Mouse (Mus musculus) layer of hippocampus, adult 11-12 months (tissue): Measurements from ENCODE around the gene Tmx1.
A peak's percentile ranks its signal among the peaks of the same experiment; 100 is the strongest.

ENCODE experiments used
- DNase-seq: peaks from one replicate; pipeline ENCODE4 v3.0.0; 2022; ENCODE audit warnings: low spot score

Gene Tmx1

GRCm38 (mm10) chr12:70452726-70453645 lies at the start of gene Tmx1:
Gene Tmx1, plus strand, starts transcription at chr12:70453095.
- DNase-seq = peak; percentile 96

- DNase-seq = peak; percentile 88
Measured at GRCm38 (mm10) chr12:70404327-70404726, 48.6 kb upstream of the Tmx1 start.

- DNase-seq = no peak
Measured at GRCm38 (mm10) chr12:70408396-70408795, 44.5 kb upstream of the Tmx1 start.

GRCm38 (mm10) chr12:70409600-70409999 lies 43.3 kb upstream of the Tmx1 start:
- DNase-seq = no peak

GRCm38 (mm10) chr12:70420216-70420615 lies 32.7 kb upstream of the Tmx1 start:
- peak; percentile 49 for DNase-seq

- no peak for DNase-seq
Measured at GRCm38 (mm10) chr12:70421028-70421427, 31.9 kb upstream of the Tmx1 start.

- no peak for DNase-seq
Measured at GRCm38 (mm10) chr12:70422322-70423118, 30.4 kb upstream of the Tmx1 start.

GRCm38 (mm10) chr12:70427885-70428284 lies 25.0 kb upstream of the Tmx1 start:
- DNase-seq = no peak

- DNase-seq = no peak
Measured at GRCm38 (mm10) chr12:70429637-70430036, 23.3 kb upstream of the Tmx1 start.

GRCm38 (mm10) chr12:70430307-70430950 lies 22.5 kb upstream of the Tmx1 start:
- DNase-seq = peak; percentile 76

- DNase-seq = no peak
Measured at GRCm38 (mm10) chr12:70431428-70431827, 21.5 kb upstream of the Tmx1 start.

- no peak for DNase-seq
Measured at GRCm38 (mm10) chr12:70449961-70450360, 2.9 kb upstream of the Tmx1 start.

GRCm38 (mm10) chr12:70451533-70451932 lies 1.4 kb upstream of the Tmx1 start:
- no peak for DNase-seq

GRCm38 (mm10) chr12:70452143-70452542 lies 752 bp upstream of the Tmx1 start:
- DNase-seq = no peak

GRCm38 (mm10) chr12:70455226-70455625 lies 2.3 kb downstream of the Tmx1 start:
- DNase-seq = no peak

GRCm38 (mm10) chr12:70459546-70459945 lies 6.7 kb downstream of the Tmx1 start:
- DNase-seq = no peak

GRCm38 (mm10) chr12:70464016-70464415 lies 11.1 kb downstream of the Tmx1 start:
- no peak for DNase-seq

- DNase-seq = no peak
Measured at GRCm38 (mm10) chr12:70475336-70475735, 22.4 kb downstream of the Tmx1 start.

GRCm38 (mm10) chr12:70476884-70477576 lies 24.1 kb downstream of the Tmx1 start:
- DNase-seq = no peak

GRCm38 (mm10) chr12:70477593-70478287 lies 24.8 kb downstream of the Tmx1 start:
- peak; percentile 74 for DNase-seq

- no peak for DNase-seq
Measured at GRCm38 (mm10) chr12:70485956-70486355, 33.1 kb downstream of the Tmx1 start.
